Mouse (Mus musculus): Measurements from ENCODE around the gene Iqcf3.

Iqcf3 gene

GRCm38 (mm10) chr9:106509356-106509755 lies 52.1 kb downstream of the Iqcf3 start:
- no peak for DNase-seq (ENCODE audit: low spot score in 2 of 2)

- peak in 1 of 2 experiments; percentile 33 for DNase-seq (ENCODE audit: low spot score in 2 of 2)
Measured at GRCm38 (mm10) chr9:106504246-106504645, 57.2 kb downstream of the Iqcf3 start.

DNA sequence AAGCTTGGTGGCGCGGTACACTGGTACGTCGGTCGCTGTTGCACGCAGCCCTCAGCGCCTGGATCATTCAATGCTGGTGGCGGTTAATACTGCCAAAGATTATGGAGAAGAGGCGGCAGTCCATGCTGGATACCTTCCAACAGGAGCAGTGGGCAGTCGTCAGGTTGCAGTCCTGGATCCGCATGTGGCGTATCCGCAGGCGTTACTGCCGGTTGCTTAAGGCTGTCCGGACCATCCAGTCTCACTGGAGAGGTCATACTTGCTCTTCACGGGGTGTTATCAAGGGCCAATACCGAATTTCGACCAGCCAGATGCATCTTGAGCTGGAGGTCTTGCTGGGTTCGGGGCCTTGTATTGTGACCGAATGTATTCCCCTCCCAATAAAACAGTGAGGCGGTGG lies 59.6 kb downstream of the Iqcf3 start:
- peak in 1 of 2 experiments; percentile 53 for DNase-seq (ENCODE audit: low spot score in 2 of 2)

- peak in 1 of 2 experiments; percentile 44 for DNase-seq (ENCODE audit: low spot score in 2 of 2)
Measured at GRCm38 (mm10) chr9:106499667-106500066, 61.8 kb downstream of the Iqcf3 start, which contains the start of gene Iqcf1. TSS of gene Iqcf1 (plus strand) at chr9:106499967.

GRCm38 (mm10) chr9:106487602-106488001 lies 73.8 kb downstream of the Iqcf3 start:
- peak; percentile 17 to 54 for DNase-seq (ENCODE audit: low spot score in 2 of 2)

DNA sequence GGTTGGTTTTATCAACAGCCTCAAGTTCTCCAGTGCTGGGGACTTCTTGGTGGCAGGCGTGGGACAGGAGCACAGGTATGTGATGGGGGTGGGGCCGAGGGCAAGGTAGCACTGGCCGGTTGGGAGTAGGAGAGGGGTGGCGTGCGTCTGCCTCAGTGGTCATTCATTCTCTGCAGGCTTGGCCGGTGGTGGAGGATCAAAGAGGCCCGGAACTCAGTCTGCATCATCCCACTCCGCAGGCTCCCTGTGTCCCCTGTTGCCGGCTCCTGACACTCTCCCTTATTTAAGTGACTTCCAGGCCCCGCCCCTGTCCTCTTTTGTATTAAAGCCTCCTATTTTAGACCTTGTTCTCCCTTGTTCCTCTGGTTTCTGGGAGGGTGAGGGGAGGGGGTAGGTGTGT lies 76.4 kb downstream of the Iqcf3 start:
- peak; percentile 14 to 59 for DNase-seq (ENCODE audit: low spot score in 2 of 2)

- DNase-seq (ENCODE audit: low spot score in 2 of 2): peak in 1 of 2 experiments; percentile 57
Measured at GRCm38 (mm10) chr9:106483606-106484005, 77.8 kb downstream of the Iqcf3 start.

GRCm38 (mm10) chr9:106483136-106483535 lies 78.3 kb downstream of the Iqcf3 start:
- DNase-seq (ENCODE audit: low spot score in 2 of 2): peak in 1 of 2 experiments; percentile 53

DNA sequence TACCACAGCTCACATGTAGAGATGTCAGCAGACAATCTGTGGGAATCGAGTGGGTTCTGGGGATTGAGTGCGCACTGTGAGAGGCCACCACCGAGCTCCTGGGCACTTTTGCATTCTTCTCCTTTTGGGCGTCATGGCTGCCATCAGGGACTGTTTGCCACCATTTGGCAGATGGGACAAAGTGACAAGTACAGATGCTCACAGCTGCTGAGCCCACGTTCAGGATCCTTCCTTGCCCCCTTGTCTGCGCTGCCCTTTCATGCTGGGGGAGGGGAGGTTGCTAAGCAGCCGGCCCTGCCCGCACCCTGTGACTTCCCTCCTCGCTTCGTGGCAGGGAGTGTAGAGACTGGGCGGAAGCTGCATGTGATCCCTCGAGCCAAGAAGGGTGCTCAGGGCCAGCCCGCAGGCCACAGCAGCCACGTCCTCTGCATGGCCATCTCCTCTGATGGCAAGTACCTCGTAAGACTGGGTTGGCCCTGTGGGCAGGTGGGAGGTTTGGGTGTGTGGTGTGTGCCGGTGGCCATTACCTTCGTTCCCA lies 78.8 kb downstream of the Iqcf3 start:
- DNase-seq (ENCODE audit: low spot score in 2 of 2): peak in 1 of 2 experiments; percentile 55

- DNase-seq (ENCODE audit: low spot score in 2 of 2): peak in 1 of 2 experiments; percentile 58
Measured at GRCm38 (mm10) chr9:106481676-106482075, 79.8 kb downstream of the Iqcf3 start.

- DNase-seq (ENCODE audit: low spot score in 2 of 2): peak in 1 of 2 experiments; percentile 54
Measured at GRCm38 (mm10) chr9:106481075-106481474, 80.4 kb downstream of the Iqcf3 start.

DNA sequence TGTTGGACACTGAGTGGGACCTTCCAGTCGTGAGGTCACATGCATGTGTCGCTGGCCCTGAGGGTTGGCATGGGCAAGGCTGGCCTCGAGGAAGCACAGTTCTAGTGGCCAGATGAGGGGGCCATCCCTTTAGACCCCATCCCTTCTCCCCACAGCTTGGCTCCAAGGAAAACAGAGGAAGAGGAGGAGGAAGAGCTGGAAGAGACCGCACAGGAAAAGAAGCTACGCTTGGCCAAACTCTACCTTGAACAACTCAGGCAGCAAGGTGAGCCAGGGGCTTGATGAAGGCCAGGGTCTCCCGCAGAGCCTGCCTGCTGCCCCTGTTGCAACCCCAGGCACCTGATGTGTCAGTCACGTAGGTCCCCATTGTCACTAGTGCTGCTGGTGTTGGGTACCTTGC lies 80.9 kb downstream of the Iqcf3 start:
- peak in 1 of 2 experiments; percentile 55 for DNase-seq (ENCODE audit: low spot score in 2 of 2)

DNA sequence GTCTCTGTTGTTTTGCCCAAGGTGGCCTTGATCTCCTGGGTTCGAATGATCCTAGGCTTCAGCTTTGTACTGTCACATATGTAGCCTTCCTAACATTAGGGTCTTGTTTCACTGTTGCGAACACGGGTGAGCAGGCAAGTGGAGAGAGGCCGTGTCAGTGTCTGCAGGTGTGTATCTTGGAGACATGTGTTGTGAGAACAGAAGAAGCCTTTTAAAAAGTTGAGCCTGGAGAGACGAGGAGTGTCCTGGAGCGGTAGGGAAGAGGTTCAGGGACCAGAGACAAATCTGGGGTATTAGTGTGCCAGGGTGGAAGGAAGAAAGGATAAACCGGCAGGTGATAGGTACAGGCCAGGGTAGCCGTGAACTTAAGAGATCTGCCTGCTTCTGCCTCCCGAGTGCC lies 83.3 kb downstream of the Iqcf3 start:
- no peak for DNase-seq (ENCODE audit: low spot score in 2 of 2)

DNA sequence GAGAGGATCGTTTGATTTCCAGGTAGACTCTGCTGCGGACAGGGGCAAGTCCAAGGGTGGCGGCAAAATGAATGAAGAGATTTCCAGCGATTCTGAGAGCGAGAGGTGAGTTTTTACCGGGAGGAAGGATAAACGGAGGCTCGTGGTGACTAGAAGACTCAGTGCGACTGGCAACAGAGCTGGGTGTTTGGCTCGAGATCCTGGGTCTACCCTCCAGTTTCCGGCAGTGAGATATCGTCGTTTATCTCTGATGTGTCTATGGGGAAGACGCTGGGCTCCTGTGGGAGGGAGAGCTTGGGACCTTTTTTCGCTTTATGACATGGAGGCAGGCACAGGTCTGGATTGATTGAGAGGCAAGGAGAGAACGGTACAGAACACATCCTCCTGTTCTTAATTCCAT lies 83.8 kb downstream of the Iqcf3 start:
- no peak for DNase-seq (ENCODE audit: low spot score in 2 of 2)

- DNase-seq (ENCODE audit: low spot score in 2 of 2): peak; percentile 98 to 99
Measured at GRCm38 (mm10) chr9:106476924-106477484, 84.4 kb downstream of the Iqcf3 start, which contains the start of gene Parp3. TSS of gene Parp3 (minus strand) at chr9:106476949.

DNA sequence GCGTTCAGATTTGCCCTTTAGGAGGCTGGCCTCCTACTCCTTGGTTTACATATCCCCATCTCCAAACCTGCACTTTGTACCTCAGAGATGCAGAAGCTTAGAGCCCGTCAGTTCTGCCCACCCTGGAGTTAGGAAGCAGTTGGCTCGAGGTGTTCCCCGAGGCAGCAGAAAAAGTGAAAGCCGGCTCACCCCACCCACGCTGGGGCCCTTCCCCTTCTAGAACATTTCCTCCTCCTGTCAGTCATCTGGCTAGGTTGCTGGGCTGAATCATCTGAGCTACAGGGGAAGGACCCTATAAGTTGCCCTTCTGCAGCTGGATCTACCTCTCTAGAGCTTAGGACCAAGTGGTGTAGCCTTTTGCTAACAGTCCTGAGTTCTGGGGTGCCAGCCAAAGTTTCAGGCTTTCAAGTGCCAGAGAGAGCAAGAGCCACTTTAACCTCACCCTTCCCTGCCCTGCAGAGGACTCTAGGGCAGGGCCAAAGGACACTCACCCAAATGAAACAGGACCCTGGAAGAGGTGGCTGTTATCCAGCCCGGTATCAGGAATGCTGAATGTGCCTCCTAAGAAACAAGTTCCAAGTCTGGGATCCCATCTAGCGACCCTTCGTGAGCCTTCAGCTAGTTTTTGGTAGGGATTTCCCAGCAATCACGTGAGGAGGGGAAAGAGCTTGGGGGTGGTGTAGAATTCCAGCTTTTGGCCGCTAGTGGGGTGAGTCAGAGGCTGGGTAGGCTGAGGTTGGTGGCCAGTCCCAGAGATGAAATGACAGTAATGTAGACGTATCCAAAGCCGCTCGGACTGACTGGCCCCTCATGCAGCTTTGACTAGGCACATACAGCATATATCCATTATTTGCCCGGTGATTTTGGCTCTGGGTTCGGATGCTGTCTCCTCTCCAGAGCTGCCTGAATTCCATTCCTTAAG lies 85.2 kb downstream of the Iqcf3 start:
- DNase-seq (ENCODE audit: low spot score in 2 of 2): peak; percentile 49 to 69

- peak in 1 of 2 experiments; percentile 55 for DNase-seq (ENCODE audit: low spot score in 2 of 2)
Measured at GRCm38 (mm10) chr9:106475663-106476001, 85.8 kb downstream of the Iqcf3 start, which contains the start of gene Rrp9. TSS of gene Rrp9 (plus strand) at chr9:106475963.

DNA sequence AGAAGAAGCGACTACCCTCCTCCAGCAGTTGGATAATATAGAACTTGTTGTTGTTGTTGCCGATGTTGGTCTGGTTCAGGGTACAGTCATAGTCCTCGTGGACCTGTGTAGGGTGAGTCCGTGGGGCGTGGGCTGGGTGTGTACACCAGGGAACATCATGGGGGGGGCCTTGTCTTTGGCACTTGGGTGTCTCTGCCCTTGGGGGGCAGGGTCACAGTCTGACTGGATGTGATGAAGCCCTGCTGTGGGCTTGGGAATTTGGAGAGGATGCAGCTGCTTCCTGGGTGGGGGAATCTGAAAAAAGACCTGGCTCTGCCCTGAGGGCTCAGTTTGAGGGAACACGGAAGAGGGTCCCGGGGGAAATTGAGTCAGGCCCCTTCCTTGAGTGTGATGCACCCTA lies 86.4 kb downstream of the Iqcf3 start:
- DNase-seq (ENCODE audit: low spot score in 2 of 2): peak; percentile 43 to 62

GRCm38 (mm10) chr9:106474456-106474855 lies 87.0 kb downstream of the Iqcf3 start:
- DNase-seq (ENCODE audit: low spot score in 2 of 2): peak; percentile 57 to 81

DNA sequence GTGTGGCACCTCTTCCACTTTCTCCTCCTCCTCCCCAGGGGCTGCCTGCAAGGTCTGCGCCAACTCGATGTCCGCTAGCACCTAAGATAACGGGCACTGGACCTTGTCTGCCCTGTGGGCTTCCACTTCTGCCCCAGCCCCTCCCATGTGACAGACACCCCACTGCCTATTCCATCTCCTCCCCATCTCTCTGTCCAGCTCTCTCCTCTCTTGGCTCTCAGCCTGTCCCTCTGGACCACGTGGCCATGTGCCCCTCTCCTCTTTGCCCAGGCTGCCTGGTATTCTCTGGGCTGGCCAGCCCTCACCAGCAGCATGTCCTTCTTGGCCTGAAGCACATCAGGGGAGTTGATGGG lies 87.7 kb downstream of the Iqcf3 start:
- peak; percentile 21 to 55 for DNase-seq (ENCODE audit: low spot score in 2 of 2)

GRCm38 (mm10) chr9:106473081-106473752 lies 88.2 kb downstream of the Iqcf3 start:
- peak in 1 of 2 experiments; percentile 53 for DNase-seq (ENCODE audit: low spot score in 2 of 2)

DNA sequence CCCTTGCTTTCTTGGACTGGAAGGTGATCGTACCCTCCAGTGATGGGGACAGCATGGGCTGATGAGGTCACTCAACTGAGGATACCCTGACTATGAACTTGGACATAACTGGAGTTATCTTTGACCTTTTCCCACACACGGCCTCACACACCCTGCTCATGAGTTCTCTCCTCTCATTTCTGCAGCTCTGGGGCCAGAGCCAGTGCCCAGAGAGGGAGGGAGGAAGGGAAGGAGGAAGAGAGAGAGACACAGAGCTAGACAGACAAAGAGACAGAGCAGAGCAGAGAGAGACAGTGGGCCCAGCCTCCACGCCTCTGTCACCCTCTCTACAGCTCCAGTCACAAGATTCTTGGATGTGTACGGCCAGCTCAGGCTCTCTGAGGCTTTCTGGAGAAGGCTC lies 89.1 kb downstream of the Iqcf3 start:
- no peak for DNase-seq (ENCODE audit: low spot score in 2 of 2)

All from urinary bladder, postnatal 4 days (tissue).